Mouse (Mus musculus): ENCODE measurements around the gene Tmigd3. TPM values are rescaled to one million over a fixed set of nuclear protein-coding genes. Genes with fewer than 3 reads are reported as not detected.
"Not testable (repeated sequence)": the region's sequence is repeated elsewhere in the genome, so short reads cannot be mapped to it uniquely, and the experiment has no call there.

The Tmigd3 gene
- polyA plus RNA-seq, 1 experiment from 2014 or later: not detected

- WGBS: 49% methylated on average over 9 of the region's 9 CpGs
- Histone ChIP-seq H3K4me3 (no peak overlapping the region), H3K9me3 (no peaks in the 10 kb centered on the region), H3K4me2 (no peak overlapping the region), H3K27ac (no peak overlapping the region), H3K4me1 (no peaks in the 10 kb centered on the region), H3K27me3 (no peaks in the 10 kb centered on the region), H3K9ac (no peak overlapping the region), H3K36me3 (no peaks in the 10 kb centered on the region)
- ATAC-seq (ENCODE audit: insufficient number of reproducible peaks, insufficient read depth, low FRiP score, low TSS enrichment, low read depth): no peak
Observed at GRCm38 (mm10) chr3:105907956-105908655, 37.4 kb downstream of the Tmigd3 start.

- H3K9me3 ChIP-seq: no peaks in the 10 kb centered on the region
- WGBS: 89% methylated on average over 4 of the region's 4 CpGs
- 0 out of 2 replicates have a peak, but pooled peaks cover 5% of the 10 kb centered on the region for H3K4me1 ChIP-seq
- ATAC-seq (ENCODE audit: insufficient number of reproducible peaks, insufficient read depth, low FRiP score, low TSS enrichment, low read depth): no peak
- no peak overlapping the region for H3K27ac ChIP-seq
- no peaks in the 10 kb centered on the region for H3K27me3 ChIP-seq
- no peaks in the 10 kb centered on the region for H3K36me3 ChIP-seq
- H3K4me3 ChIP-seq: no peak overlapping the region
- no peak overlapping the region for H3K9ac ChIP-seq
- no peak overlapping the region for H3K4me2 ChIP-seq
Observed at GRCm38 (mm10) chr3:105908976-105909375, 38.3 kb downstream of the Tmigd3 start.

GRCm38 (mm10) chr3:105910519-105911190 lies 40.0 kb downstream of the Tmigd3 start:
- Histone ChIP-seq H3K4me1 (0 out of 2 replicates have a peak, but pooled peaks cover 5% of the 10 kb centered on the region), H3K9ac (no peak overlapping the region), H3K27ac (no peak overlapping the region), H3K27me3 (no peaks in the 10 kb centered on the region), H3K36me3 (no peaks in the 10 kb centered on the region), H3K4me2 (no peak overlapping the region), H3K9me3 (no peaks in the 10 kb centered on the region), H3K4me3 (no peak overlapping the region)
- no peak for ATAC-seq (ENCODE audit: insufficient number of reproducible peaks, insufficient read depth, low FRiP score, low TSS enrichment, low read depth)
- 80% methylated on average over 11 of the region's 11 CpGs for WGBS

GRCm38 (mm10) chr3:105912097-105912880 lies 41.6 kb downstream of the Tmigd3 start:
- Histone ChIP-seq H3K9ac (no peak overlapping the region), H3K4me2 (no peak overlapping the region), H3K4me1 (0 out of 2 replicates have a peak, but pooled peaks cover 5% of the 10 kb centered on the region), H3K27me3 (no peaks in the 10 kb centered on the region), H3K4me3 (no peak overlapping the region), H3K36me3 (no peaks in the 10 kb centered on the region), H3K27ac (no peak overlapping the region), H3K9me3 (no peaks in the 10 kb centered on the region)
- no peak for ATAC-seq (ENCODE audit: insufficient number of reproducible peaks, insufficient read depth, low FRiP score, low TSS enrichment, low read depth)
- 82% methylated on average over 9 of the region's 9 CpGs for WGBS

GRCm38 (mm10) chr3:105913839-105914681 lies 43.4 kb downstream of the Tmigd3 start:
- Histone ChIP-seq H3K4me2 (no peak overlapping the region), H3K27ac (no peak overlapping the region), H3K4me1 (0 out of 2 replicates have a peak, but pooled peaks cover 10% of the 10 kb centered on the region), H3K9me3 (no peaks in the 10 kb centered on the region), H3K9ac (no peak overlapping the region), H3K4me3 (no peak overlapping the region), H3K27me3 (no peaks in the 10 kb centered on the region), H3K36me3 (no peaks in the 10 kb centered on the region)
- WGBS: 67% methylated on average over 10 of the region's 10 CpGs
- no peak for ATAC-seq (ENCODE audit: insufficient number of reproducible peaks, insufficient read depth, low FRiP score, low TSS enrichment, low read depth)

GRCm38 (mm10) chr3:105915281-105915680 lies 44.6 kb downstream of the Tmigd3 start:
- no peak overlapping the region for H3K4me3 ChIP-seq
- H3K36me3 ChIP-seq: no peaks in the 10 kb centered on the region
- no peaks in the 10 kb centered on the region for H3K27me3 ChIP-seq
- WGBS: 21% methylated on average over 1 of the region's 1 CpGs
- no peak for ATAC-seq (ENCODE audit: insufficient number of reproducible peaks, insufficient read depth, low FRiP score, low TSS enrichment, low read depth)
- H3K4me1 ChIP-seq: 0 out of 2 replicates have a peak, but pooled peaks cover 10% of the 10 kb centered on the region
- no peaks in the 10 kb centered on the region for H3K9me3 ChIP-seq
- H3K4me2 ChIP-seq: no peak overlapping the region
- H3K9ac ChIP-seq: no peak overlapping the region
- no peak overlapping the region for H3K27ac ChIP-seq

- H3K4me3 ChIP-seq; H3K27ac ChIP-seq; H3K9ac ChIP-seq; H3K36me3 ChIP-seq; H3K4me2 ChIP-seq; H3K27me3 ChIP-seq; H3K4me1 ChIP-seq; ATAC-seq (ENCODE audit: insufficient number of reproducible peaks, insufficient read depth, low FRiP score, low TSS enrichment, low read depth); H3K9me3 ChIP-seq: not testable (repeated sequence)
Observed at GRCm38 (mm10) chr3:105916455-105916854, 45.8 kb downstream of the Tmigd3 start.

- ATAC-seq (ENCODE audit: insufficient number of reproducible peaks, insufficient read depth, low FRiP score, low TSS enrichment, low read depth): no peak
Observed at GRCm38 (mm10) chr3:105917656-105918354, 47.1 kb downstream of the Tmigd3 start.

GRCm38 (mm10) chr3:105918355-105918745 lies 47.6 kb downstream of the Tmigd3 start:
- Histone ChIP-seq H3K4me1 (0 out of 2 replicates have a peak, but pooled peaks cover 8% of the 10 kb centered on the region), H3K4me2 (no peak overlapping the region), H3K9ac (no peak overlapping the region), H3K36me3 (no peaks in the 10 kb centered on the region), H3K27ac (no peak overlapping the region), H3K9me3 (no peaks in the 10 kb centered on the region), H3K4me3 (no peak overlapping the region), H3K27me3 (no peaks in the 10 kb centered on the region)
- no peak for ATAC-seq (ENCODE audit: insufficient number of reproducible peaks, insufficient read depth, low FRiP score, low TSS enrichment, low read depth)
- 65% methylated on average over 3 of the region's 3 CpGs for WGBS

More at GRCm38 (mm10) chr3:105917656-105918354, 47.1 kb downstream of the Tmigd3 start:
- H3K9me3 ChIP-seq: no peaks in the 10 kb centered on the region
- 51% methylated on average over 10 of the region's 10 CpGs for WGBS
- H3K9ac ChIP-seq: no peak overlapping the region
- no peaks in the 10 kb centered on the region for H3K36me3 ChIP-seq
- 0 out of 2 replicates have a peak, but pooled peaks cover 10% of the 10 kb centered on the region for H3K4me1 ChIP-seq
- no peak overlapping the region for H3K27ac ChIP-seq
- no peak overlapping the region for H3K4me2 ChIP-seq
- H3K4me3 ChIP-seq: no peak overlapping the region
- no peaks in the 10 kb centered on the region for H3K27me3 ChIP-seq

- not testable (repeated sequence) for H3K36me3 ChIP-seq; H3K27ac ChIP-seq; H3K9ac ChIP-seq; H3K27me3 ChIP-seq; H3K4me2 ChIP-seq; H3K4me3 ChIP-seq; H3K9me3 ChIP-seq; H3K4me1 ChIP-seq; ATAC-seq (ENCODE audit: insufficient number of reproducible peaks, insufficient read depth, low FRiP score, low TSS enrichment, low read depth)
Observed at GRCm38 (mm10) chr3:105920743-105921142, 50.0 kb downstream of the Tmigd3 start.
